Mouse (Mus musculus): Measurements from ENCODE around the gene Gnaq. TPM values are rescaled to one million over a fixed set of nuclear protein-coding genes. Genes with fewer than 3 reads are reported as not detected.

The Gnaq gene
- polyA plus RNA-seq, 1 experiment from 2014 or later = 10.1 TPM

- Histone ChIP-seq H3K4me2 (ENCODE audit: low read length) (no peak overlapping the region), H3K4me3 (ENCODE audit: control insufficient read depth in 1 of 2, insufficient read depth in 1 of 2, low read depth in 1 of 2, low read length in 2 of 2) (no peak overlapping the region), H3K9ac (ENCODE audit: low read length) (no peak overlapping the region), H3K4me1 (ENCODE audit: control insufficient read depth in 2 of 2, insufficient read depth in 2 of 2, low read length in 2 of 2) (0 out of 4 replicates have a peak, but pooled peaks cover 0 to 5% of the 10 kb centered on the region in 2 experiments), H3K9me3 (ENCODE audit: control insufficient read depth, low read length) (no peaks in the 10 kb centered on the region), H3K27ac (replicated peaks in 1 of 2; ENCODE audit: control insufficient read depth in 1 of 2, insufficient read depth in 1 of 2, low read depth in 2 of 2, low read length in 2 of 2) (no peak overlapping the region), H3K27me3 (ENCODE audit: control insufficient read depth, insufficient read depth, low read length) (no peaks in the 10 kb centered on the region), H3K36me3 (ENCODE audit: control insufficient read depth, insufficient read depth, low read length) (no peaks in the 10 kb centered on the region)
- WGBS = 87% methylated on average over 2 of the region's 2 CpGs
- no peak for ATAC-seq (ENCODE audit: insufficient number of reproducible peaks, insufficient read depth, low FRiP score, low read depth)
Observed at GRCm38 (mm10) chr19:16345516-16345915, 212.9 kb downstream of the Gnaq start.

- no peak overlapping the region for H3K4me2 ChIP-seq (ENCODE audit: low read length)
- no peak overlapping the region for H3K9ac ChIP-seq (ENCODE audit: low read length)
- H3K27ac ChIP-seq (replicated peaks in 1 of 2; ENCODE audit: control insufficient read depth in 1 of 2, insufficient read depth in 1 of 2, low read depth in 2 of 2, low read length in 2 of 2) = no peak overlapping the region
- H3K36me3 ChIP-seq (ENCODE audit: control insufficient read depth, insufficient read depth, low read length) = no peaks in the 10 kb centered on the region
- no peak overlapping the region for H3K4me3 ChIP-seq (ENCODE audit: control insufficient read depth in 1 of 2, insufficient read depth in 1 of 2, low read depth in 1 of 2, low read length in 2 of 2)
- H3K27me3 ChIP-seq (ENCODE audit: control insufficient read depth, insufficient read depth, low read length) = no peaks in the 10 kb centered on the region
- no peak for ATAC-seq (ENCODE audit: insufficient number of reproducible peaks, insufficient read depth, low FRiP score, low read depth)
- H3K4me1 ChIP-seq (ENCODE audit: control insufficient read depth in 2 of 2, insufficient read depth in 2 of 2, low read length in 2 of 2) = 0 out of 4 replicates have a peak, but pooled peaks cover 0 to 5% of the 10 kb centered on the region in 2 experiments
- H3K9me3 ChIP-seq (ENCODE audit: control insufficient read depth, low read length) = no peaks in the 10 kb centered on the region
- 87% methylated on average over 3 of the region's 3 CpGs for WGBS
Observed at GRCm38 (mm10) chr19:16347037-16347436, 214.4 kb downstream of the Gnaq start.

- Histone ChIP-seq H3K9ac (ENCODE audit: low read length) (no peak overlapping the region), H3K4me2 (ENCODE audit: low read length) (no peak overlapping the region), H3K4me3 (ENCODE audit: control insufficient read depth in 1 of 2, insufficient read depth in 1 of 2, low read depth in 1 of 2, low read length in 2 of 2) (no peak overlapping the region), H3K9me3 (ENCODE audit: control insufficient read depth, low read length) (no peaks in the 10 kb centered on the region), H3K36me3 (ENCODE audit: control insufficient read depth, insufficient read depth, low read length) (no peaks in the 10 kb centered on the region), H3K27ac (replicated peaks in 1 of 2; ENCODE audit: control insufficient read depth in 1 of 2, insufficient read depth in 1 of 2, low read depth in 2 of 2, low read length in 2 of 2) (no peak overlapping the region), H3K4me1 (ENCODE audit: control insufficient read depth in 2 of 2, insufficient read depth in 2 of 2, low read length in 2 of 2) (no peaks in the 10 kb centered on the region), H3K27me3 (ENCODE audit: control insufficient read depth, insufficient read depth, low read length) (no peaks in the 10 kb centered on the region)
- ATAC-seq (ENCODE audit: insufficient number of reproducible peaks, insufficient read depth, low FRiP score, low read depth) = no peak
Observed at GRCm38 (mm10) chr19:16353701-16354136, 221.1 kb downstream of the Gnaq start.

- H3K9me3 ChIP-seq (ENCODE audit: control insufficient read depth, low read length) = no peaks in the 10 kb centered on the region
- H3K4me3 ChIP-seq (ENCODE audit: control insufficient read depth in 1 of 2, insufficient read depth in 1 of 2, low read depth in 1 of 2, low read length in 2 of 2) = no peak overlapping the region
- H3K36me3 ChIP-seq (ENCODE audit: control insufficient read depth, insufficient read depth, low read length) = no peaks in the 10 kb centered on the region
- H3K4me2 ChIP-seq (ENCODE audit: low read length) = no peak overlapping the region
- ATAC-seq (ENCODE audit: insufficient number of reproducible peaks, insufficient read depth, low FRiP score, low read depth) = no peak
- WGBS = 89% methylated on average over 3 of the region's 3 CpGs
- H3K27ac ChIP-seq (replicated peaks in 1 of 2; ENCODE audit: control insufficient read depth in 1 of 2, insufficient read depth in 1 of 2, low read depth in 2 of 2, low read length in 2 of 2) = no peak overlapping the region
- H3K4me1 ChIP-seq (ENCODE audit: control insufficient read depth in 2 of 2, insufficient read depth in 2 of 2, low read length in 2 of 2) = no peaks in the 10 kb centered on the region
- H3K27me3 ChIP-seq (ENCODE audit: control insufficient read depth, insufficient read depth, low read length) = no peaks in the 10 kb centered on the region
- H3K9ac ChIP-seq (ENCODE audit: low read length) = no peak overlapping the region
Observed at GRCm38 (mm10) chr19:16358148-16358547, 225.5 kb downstream of the Gnaq start.

GRCm38 (mm10) chr19:16358905-16359304, 226.3 kb downstream of the Gnaq start:
- 63% methylated on average over 5 of the region's 5 CpGs for WGBS
- no peak for ATAC-seq (ENCODE audit: insufficient number of reproducible peaks, insufficient read depth, low FRiP score, low read depth)
- Histone ChIP-seq H3K36me3 (ENCODE audit: control insufficient read depth, insufficient read depth, low read length) (no peaks in the 10 kb centered on the region), H3K4me3 (ENCODE audit: control insufficient read depth in 1 of 2, insufficient read depth in 1 of 2, low read depth in 1 of 2, low read length in 2 of 2) (no peak overlapping the region), H3K9ac (ENCODE audit: low read length) (no peak overlapping the region), H3K4me2 (ENCODE audit: low read length) (no peak overlapping the region), H3K27me3 (ENCODE audit: control insufficient read depth, insufficient read depth, low read length) (no peaks in the 10 kb centered on the region), H3K27ac (replicated peaks in 1 of 2; ENCODE audit: control insufficient read depth in 1 of 2, insufficient read depth in 1 of 2, low read depth in 2 of 2, low read length in 2 of 2) (no peak overlapping the region), H3K4me1 (ENCODE audit: control insufficient read depth in 2 of 2, insufficient read depth in 2 of 2, low read length in 2 of 2) (no peaks in the 10 kb centered on the region), H3K9me3 (ENCODE audit: control insufficient read depth, low read length) (no peaks in the 10 kb centered on the region)

- H3K27ac ChIP-seq (replicated peaks in 1 of 2; ENCODE audit: control insufficient read depth in 1 of 2, insufficient read depth in 1 of 2, low read depth in 2 of 2, low read length in 2 of 2) = no peak overlapping the region
- no peak for ATAC-seq (ENCODE audit: insufficient number of reproducible peaks, insufficient read depth, low FRiP score, low read depth)
- peaks cover 3 to 19% of the 10 kb centered on the region in 2 experiments for H3K4me1 ChIP-seq (ENCODE audit: control insufficient read depth in 2 of 2, insufficient read depth in 2 of 2, low read length in 2 of 2)
- WGBS = 62% methylated on average over 7 of the region's 7 CpGs
- no peak overlapping the region for H3K4me2 ChIP-seq (ENCODE audit: low read length)
- no peak overlapping the region for H3K9ac ChIP-seq (ENCODE audit: low read length)
- H3K9me3 ChIP-seq (ENCODE audit: control insufficient read depth, low read length) = no peaks in the 10 kb centered on the region
- no peak overlapping the region for H3K4me3 ChIP-seq (ENCODE audit: control insufficient read depth in 1 of 2, insufficient read depth in 1 of 2, low read depth in 1 of 2, low read length in 2 of 2)
- no peaks in the 10 kb centered on the region for H3K27me3 ChIP-seq (ENCODE audit: control insufficient read depth, insufficient read depth, low read length)
- no peaks in the 10 kb centered on the region for H3K36me3 ChIP-seq (ENCODE audit: control insufficient read depth, insufficient read depth, low read length)
Observed at GRCm38 (mm10) chr19:16366465-16367063, 233.9 kb downstream of the Gnaq start.

GRCm38 (mm10) chr19:16367218-16367617, 234.6 kb downstream of the Gnaq start:
- 90% methylated on average over 10 of the region's 10 CpGs for WGBS
- Histone ChIP-seq H3K9me3 (ENCODE audit: control insufficient read depth, low read length) (no peaks in the 10 kb centered on the region), H3K27ac (replicated peaks in 1 of 2; ENCODE audit: control insufficient read depth in 1 of 2, insufficient read depth in 1 of 2, low read depth in 2 of 2, low read length in 2 of 2) (no peak overlapping the region), H3K36me3 (ENCODE audit: control insufficient read depth, insufficient read depth, low read length) (no peaks in the 10 kb centered on the region), H3K4me3 (ENCODE audit: control insufficient read depth in 1 of 2, insufficient read depth in 1 of 2, low read depth in 1 of 2, low read length in 2 of 2) (no peak overlapping the region), H3K4me2 (ENCODE audit: low read length) (no peak overlapping the region), H3K9ac (ENCODE audit: low read length) (no peak overlapping the region), H3K4me1 (ENCODE audit: control insufficient read depth in 2 of 2, insufficient read depth in 2 of 2, low read length in 2 of 2) (peaks cover 6 to 23% of the 10 kb centered on the region in 2 experiments), H3K27me3 (ENCODE audit: control insufficient read depth, insufficient read depth, low read length) (no peaks in the 10 kb centered on the region)
- ATAC-seq (ENCODE audit: insufficient number of reproducible peaks, insufficient read depth, low FRiP score, low read depth) = no peak

GRCm38 (mm10) chr19:16371680-16372079, 239.0 kb downstream of the Gnaq start:
- H3K4me2 ChIP-seq (ENCODE audit: low read length) = no peak overlapping the region
- no peak overlapping the region for H3K4me3 ChIP-seq (ENCODE audit: control insufficient read depth in 1 of 2, insufficient read depth in 1 of 2, low read depth in 1 of 2, low read length in 2 of 2)
- WGBS = 53% methylated on average over 2 of the region's 2 CpGs
- H3K9ac ChIP-seq (ENCODE audit: low read length) = no peak overlapping the region
- H3K4me1 ChIP-seq (ENCODE audit: control insufficient read depth in 2 of 2, insufficient read depth in 2 of 2, low read length in 2 of 2) = peaks cover 8 to 35% of the 10 kb centered on the region in 2 experiments
- ATAC-seq (ENCODE audit: insufficient number of reproducible peaks, insufficient read depth, low FRiP score, low read depth) = no peak
- H3K36me3 ChIP-seq (ENCODE audit: control insufficient read depth, insufficient read depth, low read length) = no peaks in the 10 kb centered on the region
- no peaks in the 10 kb centered on the region for H3K27me3 ChIP-seq (ENCODE audit: control insufficient read depth, insufficient read depth, low read length)
- no peak overlapping the region for H3K27ac ChIP-seq (replicated peaks in 1 of 2; ENCODE audit: control insufficient read depth in 1 of 2, insufficient read depth in 1 of 2, low read depth in 2 of 2, low read length in 2 of 2)
- H3K9me3 ChIP-seq (ENCODE audit: control insufficient read depth, low read length) = no peaks in the 10 kb centered on the region

All from heart, embryonic 14.5 days (tissue).